Mouse (Mus musculus) spleen, adult 12 weeks (tissue): ENCODE measurements around the gene Cltb.
"Not testable (repeated sequence)": the region's sequence is repeated elsewhere in the genome, so short reads cannot be mapped to it uniquely, and the experiment has no call there.

Source experiments
- DNase-seq: peaks from one replicate; pipeline ENCODE4 v3.0.0; 2022; ENCODE audit warnings: low spot score

The Cltb gene

DNA sequence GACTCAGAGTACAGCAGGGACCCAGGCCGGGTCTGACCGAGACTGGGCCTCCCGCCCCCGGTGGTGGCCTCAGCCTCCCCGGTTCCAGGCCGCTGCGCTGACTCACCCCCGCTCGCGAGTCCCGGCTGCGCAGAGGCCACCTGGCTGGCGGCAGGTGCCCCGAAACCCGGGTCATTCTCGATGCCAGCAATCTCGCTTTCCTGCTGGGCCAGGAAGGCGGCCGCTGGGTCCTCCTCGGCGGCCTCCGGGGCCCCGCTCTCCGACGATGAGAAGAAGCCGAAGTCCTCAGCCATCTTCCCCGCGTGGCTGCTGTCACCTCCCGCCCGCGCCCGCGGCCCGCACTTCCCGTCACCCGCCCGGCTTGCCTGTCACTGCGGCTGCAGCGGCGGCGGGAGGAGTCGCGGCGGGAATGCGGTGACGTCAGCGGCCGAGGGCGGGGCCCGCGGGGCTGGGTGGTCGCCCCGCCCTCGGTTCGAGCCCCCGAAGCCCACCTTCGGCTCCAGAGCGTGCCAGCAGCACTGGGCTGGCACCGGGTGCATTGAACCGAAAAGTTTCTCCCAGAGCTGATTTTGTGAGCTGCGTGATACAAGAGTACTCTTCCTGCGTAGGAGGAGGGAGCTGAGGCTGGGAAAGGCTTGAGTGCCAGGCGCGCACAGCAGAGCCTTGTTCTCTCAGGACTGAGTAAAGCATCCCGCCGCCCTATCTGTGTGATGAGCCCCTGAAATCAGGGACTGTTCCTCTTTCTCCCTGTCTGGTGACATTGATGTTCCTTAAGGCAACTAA is at the start of gene Cltb:
Cltb (minus strand) TSS at position 373 of the 783 bp plus-strand sequence.
- peak; percentile 77 for DNase-seq

DNA sequence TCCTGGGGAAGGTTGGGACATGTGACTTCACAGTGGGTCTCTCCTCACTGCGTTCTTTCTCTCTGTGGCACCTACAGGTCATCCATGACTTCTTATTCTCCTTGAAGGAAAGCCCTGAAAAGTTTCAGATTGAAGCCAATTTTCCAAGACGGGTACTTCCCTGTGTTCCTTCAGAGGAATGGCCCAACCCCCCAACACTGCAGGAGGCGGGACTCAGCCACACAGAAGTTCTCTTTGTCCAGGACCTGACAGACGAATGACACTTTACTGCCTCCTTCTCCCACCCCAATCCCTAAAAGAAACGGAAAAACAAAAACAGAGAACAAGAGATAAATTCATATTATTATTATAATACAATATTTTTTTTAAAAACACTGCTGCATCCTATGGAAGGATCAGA is 49.7 kb upstream of the Cltb start:
- no peak for DNase-seq

DNA sequence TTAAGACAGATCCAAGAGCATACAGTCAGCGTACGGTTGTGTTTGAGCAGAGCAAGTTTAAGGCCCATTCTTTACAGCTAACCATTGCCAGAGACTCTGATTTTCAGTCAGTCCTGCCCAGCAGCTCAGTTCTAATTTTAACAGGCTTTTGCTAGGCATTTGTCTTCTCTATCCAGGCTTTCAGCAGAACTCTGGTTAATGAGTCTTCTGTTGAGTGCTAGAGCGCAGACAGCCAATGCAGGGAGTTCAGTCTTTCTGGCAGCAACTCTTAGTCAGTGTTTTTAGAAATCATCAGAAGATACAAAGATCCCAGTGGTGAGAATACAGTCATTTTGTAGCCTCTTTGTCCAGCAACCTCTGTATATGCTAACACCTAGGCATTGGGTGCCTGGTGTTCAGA is 39.3 kb upstream of the Cltb start:
- no peak for DNase-seq

DNA sequence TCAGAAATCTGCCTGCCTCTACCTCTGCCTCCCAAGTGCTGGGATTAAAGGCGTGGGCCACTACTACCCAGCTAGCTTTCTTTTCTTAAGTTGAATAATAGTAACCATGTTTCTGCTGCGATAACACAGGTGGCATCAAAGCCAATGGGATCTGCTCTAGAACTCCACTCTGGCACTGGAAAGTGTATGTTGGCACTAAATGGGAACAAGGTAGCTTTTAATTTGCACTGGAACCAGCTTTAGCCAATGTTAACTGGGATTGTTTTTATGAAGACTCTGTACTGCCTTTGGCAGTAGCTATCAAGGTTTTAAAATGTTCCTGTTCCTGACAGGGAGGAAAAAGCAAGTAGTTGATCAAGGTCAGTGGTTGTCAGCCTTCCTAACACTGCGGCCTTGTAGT is 23.9 kb upstream of the Cltb start:
- no peak for DNase-seq

DNA sequence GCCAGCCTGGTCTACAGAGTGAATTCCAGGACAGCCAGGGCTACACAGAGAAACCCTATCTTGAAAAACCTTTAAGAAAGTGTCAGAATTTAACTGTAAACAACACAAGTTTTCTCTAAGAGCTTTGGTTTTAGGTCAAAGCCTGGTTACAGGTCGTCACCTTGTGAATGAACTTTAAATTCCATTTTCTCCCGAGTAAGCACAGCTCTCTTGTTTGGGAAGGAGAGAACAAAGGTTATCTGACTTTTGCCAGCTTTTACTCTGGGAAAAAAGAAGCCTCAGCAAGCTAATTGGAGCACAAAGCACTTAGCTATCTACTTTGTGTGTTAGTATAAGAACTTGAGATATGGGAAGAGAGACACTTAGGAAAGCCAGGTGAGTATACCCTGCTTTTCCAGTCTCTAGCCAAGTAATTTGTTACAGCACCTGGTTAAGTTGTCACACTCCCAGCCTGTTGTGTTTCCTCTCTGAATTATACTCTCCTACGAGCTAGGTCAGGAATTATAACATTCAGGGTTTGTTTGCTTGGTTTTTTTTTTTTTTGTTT is 21.7 kb upstream of the Cltb start:
- DNase-seq: no peak

DNA sequence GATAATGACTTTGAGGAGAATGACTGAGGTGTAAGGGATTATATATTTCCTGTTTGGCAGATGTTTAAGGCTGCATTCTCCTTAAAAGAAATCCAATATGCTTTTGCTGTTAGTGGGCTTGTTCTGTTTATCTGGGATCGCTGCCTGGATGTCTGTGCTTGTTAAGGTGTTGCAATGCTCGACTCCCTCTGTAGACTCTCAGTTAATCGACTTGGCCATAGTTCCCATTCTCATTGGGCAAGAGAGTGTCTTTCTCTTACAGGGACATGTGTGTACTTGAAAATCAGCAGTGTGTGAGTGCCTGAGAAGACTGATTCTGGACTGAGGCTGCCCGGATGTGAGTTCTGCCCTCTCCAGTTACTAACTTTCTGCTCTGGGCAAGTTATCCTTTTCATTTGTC is 18.0 kb upstream of the Cltb start:
- no peak for DNase-seq

DNA sequence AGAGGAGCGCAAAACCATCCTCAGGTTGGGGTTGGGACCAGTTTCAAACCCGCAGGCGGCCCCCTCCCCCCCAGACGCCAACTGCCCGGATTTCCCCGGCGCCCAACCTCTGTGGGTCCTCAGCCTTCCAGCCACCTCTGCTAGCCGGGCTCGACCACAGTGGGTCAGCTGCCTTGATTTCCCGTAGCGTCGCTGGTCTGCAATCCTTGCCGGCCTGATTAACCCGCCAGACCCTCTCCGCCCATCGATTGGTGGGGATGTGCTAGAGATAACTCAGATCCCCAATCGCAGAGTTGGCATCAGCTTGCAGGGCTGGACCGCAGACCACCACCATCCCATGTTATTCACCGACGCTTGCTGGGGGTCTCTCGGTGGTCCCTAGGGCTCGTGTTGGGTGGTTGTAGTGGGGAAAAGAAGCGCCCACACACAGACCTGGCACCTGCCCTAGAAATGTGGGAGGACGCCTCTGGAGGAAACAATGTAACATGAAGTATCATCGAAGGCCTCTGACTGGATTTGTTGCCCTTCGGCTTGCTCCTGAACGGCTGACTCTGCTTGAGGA is 10.9 kb upstream of the Cltb start:
- DNase-seq: no peak

DNA sequence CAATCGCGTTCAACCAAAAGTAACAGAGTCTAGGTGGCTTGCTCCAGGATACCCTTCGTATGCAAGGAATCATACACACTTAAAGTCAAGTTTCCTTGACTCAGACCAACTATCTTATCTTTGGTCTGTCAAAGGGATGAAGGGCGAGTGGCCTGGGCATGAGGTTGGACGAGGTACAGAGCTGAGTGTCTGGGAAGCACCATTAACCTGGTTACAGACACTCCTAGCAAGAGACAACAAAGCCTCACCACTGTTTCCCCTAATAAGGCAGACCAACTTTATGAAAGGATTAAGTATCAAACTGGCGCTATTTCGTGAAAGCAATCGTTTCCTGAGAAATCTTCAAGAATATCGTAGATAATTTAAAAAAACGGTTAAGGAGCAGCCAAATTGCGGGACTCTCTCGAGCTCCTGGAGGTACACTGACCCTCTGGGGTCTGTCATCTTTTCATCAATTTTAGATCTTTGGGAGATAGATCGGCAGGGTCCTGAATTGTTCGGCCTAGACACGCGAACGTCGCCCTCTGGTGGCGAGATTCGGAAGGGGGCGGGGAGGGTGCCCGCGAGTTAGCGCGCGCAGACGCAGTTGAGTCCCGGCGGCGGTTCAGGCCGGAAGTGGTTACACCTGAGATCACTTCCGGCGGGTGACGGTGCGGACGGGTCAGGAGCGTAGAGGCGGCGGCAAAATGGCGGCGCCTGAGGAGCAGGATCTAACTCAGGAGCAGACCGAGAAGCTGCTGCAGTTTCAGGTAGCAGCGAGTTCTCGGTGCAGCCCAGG is 10.2 kb upstream of the Cltb start, which contains the start of gene Faf2:
Faf2 (plus strand) TSS at position 630 of the 778 bp plus-strand sequence.
- peak; percentile 97 for DNase-seq

DNA sequence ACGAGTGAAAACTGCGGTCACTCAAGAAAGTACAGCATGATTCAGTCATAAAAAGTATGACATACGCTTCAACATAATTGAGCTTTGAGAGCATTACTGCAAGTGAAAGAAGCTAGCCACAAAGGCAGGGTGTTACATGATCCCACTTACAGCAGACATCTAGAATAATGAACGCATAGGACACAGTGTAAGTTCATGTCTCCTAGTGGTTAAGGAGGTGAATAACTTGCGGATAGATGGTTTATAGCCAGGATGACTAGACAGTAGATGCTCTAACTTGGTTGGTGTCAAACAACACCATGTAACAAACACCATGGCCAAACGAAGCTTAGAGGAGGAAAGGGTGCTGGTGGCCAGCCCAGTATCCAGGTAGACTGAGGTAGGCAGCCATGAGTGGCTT is 5.9 kb upstream of the Cltb start:
- no peak for DNase-seq

DNA sequence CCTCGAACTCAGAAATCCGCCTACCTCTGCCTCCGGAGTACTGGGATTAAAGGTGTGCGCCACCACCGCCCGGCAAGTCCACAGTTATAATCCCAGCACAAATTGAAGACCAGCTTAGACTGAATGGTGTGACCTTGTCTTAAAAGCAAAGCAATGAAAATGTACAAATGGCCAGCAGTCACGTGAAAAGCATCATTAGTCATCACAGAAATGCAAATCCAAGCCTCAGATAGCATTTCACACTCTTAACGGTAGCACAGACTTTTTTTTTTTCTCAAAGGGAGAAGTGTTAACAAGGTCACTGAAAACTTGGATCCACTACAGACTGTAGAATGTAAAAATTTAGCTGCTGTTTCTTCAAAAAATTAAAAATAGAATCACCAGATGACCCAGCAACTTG is 5.2 kb upstream of the Cltb start:
- no peak for DNase-seq

DNA sequence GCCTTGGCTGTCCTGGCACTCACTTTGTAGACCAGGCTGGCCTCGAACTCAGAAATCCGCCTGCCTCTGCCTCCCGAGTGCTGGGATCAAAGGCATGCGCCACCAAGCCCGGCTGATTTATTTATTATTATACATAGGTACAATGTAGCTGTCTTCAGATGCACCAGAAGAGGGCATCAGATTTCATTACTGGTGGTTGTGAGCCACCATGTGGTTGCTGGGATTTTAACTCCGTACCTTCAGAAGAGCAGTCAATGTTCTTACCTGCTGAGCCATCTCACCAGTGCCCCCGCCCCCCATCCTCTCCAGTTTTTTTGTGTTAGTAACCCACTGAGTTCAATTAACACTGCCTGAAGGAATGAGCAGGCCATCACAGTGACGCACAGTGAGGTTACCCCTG is 2.0 kb upstream of the Cltb start:
- not testable (repeated sequence) for DNase-seq

DNA sequence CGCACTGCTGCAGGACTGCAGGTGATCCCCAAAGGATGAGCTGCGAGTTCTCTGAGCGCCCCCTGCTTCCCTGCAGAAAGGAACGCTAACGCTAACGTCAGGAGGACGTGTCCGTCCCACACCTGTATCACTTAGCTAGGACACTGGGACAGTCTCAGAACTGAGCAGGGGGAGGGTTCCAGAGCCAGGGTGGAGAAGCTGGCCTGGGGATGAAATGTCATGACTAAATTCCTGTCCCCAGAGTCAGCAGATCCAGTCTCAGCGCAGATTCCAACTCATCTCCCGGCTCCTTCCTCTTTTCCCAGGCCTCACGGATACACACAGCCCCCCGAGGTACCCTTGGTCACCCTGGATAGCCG is 552 bp downstream of the Cltb start:
- no peak for DNase-seq

DNA sequence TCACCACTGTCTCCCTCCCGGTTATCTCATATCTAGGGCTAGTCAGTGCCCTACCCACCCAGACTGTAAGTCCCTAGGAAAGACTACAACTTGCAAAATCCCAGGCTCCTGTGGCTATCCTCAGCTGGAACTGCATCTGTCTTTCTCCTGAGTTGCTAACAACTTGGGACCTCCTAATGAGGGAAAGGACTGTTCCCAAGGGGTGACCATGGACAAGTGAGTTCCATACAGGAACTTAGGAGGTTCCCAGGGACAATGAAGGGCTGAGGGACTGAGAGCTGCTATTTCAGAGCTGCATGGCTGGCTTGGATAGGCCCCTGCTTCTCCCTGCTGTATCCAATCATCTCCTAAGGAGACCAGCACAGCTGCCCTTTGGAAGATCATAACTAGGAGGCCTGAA is 1.8 kb downstream of the Cltb start:
- DNase-seq: no peak

DNA sequence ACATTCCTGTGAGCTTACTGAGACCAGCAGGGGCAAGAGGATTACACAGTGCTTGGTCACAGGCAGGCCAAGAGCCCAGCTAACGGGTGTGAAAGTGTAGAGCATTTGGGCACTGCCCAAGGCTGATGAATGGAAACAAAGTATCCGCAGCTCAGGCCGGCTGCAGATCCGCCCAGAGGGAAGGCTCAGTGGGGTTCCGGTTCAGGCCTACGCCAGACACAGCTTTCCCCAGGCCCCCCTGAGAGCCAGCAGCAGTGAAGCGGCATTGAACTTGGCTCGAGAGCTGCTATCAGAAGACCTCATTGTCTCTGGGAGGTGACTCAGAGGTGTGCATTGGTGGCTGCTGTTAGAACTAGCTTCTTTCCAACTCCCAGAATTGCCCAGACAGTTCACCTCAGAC is 2.5 kb downstream of the Cltb start:
- no peak for DNase-seq

DNA sequence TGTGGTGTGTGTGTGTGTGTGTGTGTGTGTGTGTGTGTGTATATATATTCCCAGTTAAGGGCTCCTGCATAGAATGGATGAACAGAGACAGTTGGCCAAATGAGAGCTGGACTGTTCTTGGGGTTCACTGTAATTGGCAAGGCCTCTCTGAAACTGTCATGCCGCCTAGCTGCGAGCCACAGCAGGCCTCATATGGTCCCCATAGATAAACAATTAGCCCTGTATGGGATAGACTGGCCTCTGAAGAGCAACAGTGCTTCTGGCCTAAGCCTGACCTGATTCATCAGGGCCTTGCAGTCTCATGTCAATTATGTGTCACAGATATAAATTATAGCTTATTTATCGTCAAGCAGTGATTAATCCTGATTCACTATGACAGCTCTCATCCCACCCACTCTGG is 3.1 kb downstream of the Cltb start:
- DNase-seq: no peak

DNA sequence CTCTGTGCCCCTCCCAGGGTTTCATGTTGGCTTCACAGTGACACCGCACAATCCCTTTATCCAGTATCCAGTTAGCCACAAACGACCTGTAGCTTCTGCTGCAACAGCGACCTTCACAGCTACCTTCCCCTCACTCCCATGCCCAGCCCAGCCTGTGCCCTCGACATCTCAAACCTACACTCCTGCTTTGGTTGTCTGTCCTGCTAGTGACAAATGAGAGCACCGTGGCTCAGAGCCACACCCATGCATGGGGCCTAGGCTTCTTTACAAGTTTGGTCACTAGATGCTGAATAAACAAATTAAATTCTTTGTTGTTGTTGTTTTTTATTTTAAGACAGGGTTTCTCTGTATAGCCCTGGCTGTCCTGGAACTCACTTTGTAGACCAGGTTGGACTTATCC is 3.9 kb downstream of the Cltb start:
- no peak for DNase-seq

DNA sequence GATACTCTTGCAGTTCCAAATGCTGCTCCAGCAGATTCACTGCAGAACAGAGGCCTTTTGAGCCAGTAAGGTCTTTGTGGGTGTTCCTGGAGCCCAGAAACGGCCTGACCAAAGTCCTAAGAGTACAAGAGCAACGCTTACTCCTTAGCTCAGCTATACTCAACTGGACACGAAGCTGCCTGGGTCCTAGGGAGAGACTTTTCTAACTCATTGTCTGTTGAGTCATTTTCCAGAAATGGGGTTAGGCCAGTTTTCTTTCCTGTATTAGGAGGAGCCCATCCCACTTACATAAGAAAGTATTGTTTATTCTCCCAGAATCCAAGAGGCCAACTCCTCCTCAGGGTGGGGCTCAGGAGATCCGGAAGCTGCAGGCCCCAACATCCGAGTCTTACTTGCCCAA is 5.7 kb downstream of the Cltb start:
- DNase-seq: no peak

DNA sequence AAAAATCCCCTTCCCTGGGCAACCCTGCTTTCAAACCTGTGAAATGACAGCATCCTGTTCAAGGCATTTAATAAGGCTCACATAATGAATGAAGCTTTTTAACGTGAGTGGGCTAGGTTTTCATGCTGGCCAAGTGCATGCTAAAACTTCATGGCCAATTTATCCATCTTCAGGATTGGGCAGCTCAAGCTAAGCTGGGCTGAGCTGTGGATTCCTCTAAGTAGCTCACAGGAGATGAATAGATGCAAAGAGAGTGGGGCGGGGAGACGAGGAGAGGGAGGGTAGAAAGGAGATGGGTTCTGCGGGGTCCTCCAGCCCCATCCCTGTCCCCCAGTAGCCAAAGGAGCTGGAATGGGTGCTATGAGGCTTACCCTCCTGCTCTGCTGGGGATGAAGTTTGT is 6.9 kb downstream of the Cltb start:
- DNase-seq: no peak

DNA sequence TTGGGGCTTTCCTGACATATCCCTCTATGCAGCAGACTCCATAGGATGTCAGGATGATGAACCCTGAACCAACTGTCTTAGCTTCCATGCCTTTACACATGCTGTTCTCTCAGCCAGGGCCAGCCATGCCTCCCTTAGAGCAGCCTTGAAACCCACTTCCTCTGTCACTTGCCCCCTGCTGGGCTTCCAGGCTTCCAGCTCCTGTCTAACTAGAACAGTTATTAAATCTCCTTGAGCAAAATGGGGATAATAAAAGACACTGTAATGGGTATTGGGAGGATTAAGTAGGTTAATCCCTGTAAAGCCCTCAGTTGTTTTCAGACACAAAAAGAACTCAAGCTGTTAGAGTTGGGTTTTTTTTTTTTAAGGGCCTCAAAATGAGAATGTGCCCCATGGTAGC is 7.6 kb downstream of the Cltb start:
- DNase-seq: no peak

DNA sequence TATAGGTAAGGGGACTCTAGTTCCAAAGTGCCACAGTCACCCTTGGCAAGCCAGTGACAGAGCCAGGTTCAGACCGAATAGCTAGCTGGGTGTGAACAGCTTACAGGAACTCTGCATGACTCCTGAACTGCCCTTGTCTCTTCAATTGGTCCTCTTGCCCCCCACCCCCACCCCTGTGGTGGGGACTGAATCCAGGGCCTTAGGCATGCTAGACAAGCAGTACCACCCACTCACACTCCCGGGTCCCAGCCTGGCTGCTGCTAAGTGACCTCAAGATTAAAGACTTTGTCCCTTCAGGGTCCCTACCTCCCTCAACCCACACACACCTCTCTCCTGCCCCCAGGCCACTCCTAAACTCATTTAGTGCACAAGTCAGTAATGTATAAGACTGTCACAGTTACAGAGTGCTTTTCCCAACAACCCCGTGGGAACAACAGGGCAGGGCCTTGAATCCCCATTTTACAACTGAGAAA is 8.5 kb downstream of the Cltb start:
- no peak for DNase-seq

DNA sequence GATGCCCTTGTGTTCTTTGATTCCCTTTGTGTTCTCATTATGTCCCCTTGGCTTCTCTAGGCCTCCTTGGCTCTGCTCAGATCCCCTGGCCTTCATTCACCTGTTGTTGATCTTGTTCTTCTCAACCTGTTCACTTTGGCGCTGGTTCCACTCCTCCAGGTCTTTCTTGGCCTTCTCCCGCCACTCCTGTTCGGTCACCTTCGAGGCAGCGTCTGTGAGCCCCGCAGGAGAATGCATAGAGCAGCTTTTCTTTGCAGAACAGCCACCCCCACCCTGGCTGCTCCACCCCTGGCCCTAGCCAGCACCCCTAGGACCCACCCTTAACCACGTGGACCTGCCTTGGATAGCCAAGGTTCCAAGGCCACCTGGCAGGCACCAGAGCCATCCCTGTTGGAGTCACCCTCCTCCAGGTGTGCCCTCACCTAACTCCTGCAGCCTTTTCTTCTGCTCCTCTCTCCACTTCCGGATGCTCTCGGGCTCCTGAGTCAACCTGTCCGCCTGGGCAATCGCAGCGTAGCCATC is 12.5 kb downstream of the Cltb start:
- DNase-seq: no peak

DNA sequence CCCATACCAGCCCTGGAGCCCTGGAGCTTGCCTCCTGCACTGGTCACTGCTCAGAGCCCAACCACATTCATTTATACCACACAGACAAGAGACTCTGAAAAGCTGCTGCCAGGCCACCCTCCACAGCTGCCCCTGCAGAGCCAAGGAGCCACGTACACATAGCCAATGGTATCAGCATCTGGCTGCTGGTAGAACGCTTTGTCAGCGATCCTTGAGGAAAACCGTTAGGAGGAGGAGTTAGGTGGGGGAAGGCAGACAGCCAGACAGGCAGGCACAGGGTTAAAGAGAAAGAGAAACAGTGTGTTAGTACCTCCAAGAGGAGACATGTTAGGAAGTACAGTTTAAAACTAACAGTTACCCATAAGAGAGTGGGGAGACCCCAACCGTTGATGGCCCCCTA is 14.3 kb downstream of the Cltb start:
- no peak for DNase-seq
